Mouse (Mus musculus) megakaryocyte-erythroid progenitor cell, adult 5-6 weeks (primary cell): ENCODE measurements around the gene Dus1l. TPM values are rescaled to one million over a fixed set of nuclear protein-coding genes. Genes with fewer than 3 reads are reported as not detected.

Experiments
- ATAC-seq: replicated peaks from 2 replicates; pipeline ENCODE4 v1.8.0; 2016; ENCODE audit warnings: mild to moderate bottlenecking, inconsistent platforms; ENCODE audit not compliant: severe bottlenecking, poor library complexity, low FRiP score, low TSS enrichment
- total RNA-seq, 2 experiments: library from RNA; stranded (forward) in 1 of 2; stranded (reverse) in 1 of 2; fragments of 200-1000, 215-1000 nt in 1 of 2; fragments of >200 nt in 1 of 2; fragmentation: Nextera tagmentation in 1 of 2; gene quantifications; 2 replicates each; pipeline ENCODE4 v1.2.3; 2014 to 2017

The Dus1l gene
- total RNA-seq (2014; fragmentation: Nextera tagmentation) (150 TPM in 2 replicates), total RNA-seq (2017) (68.4 and 87.6 TPM in 2 replicates)

DNA sequence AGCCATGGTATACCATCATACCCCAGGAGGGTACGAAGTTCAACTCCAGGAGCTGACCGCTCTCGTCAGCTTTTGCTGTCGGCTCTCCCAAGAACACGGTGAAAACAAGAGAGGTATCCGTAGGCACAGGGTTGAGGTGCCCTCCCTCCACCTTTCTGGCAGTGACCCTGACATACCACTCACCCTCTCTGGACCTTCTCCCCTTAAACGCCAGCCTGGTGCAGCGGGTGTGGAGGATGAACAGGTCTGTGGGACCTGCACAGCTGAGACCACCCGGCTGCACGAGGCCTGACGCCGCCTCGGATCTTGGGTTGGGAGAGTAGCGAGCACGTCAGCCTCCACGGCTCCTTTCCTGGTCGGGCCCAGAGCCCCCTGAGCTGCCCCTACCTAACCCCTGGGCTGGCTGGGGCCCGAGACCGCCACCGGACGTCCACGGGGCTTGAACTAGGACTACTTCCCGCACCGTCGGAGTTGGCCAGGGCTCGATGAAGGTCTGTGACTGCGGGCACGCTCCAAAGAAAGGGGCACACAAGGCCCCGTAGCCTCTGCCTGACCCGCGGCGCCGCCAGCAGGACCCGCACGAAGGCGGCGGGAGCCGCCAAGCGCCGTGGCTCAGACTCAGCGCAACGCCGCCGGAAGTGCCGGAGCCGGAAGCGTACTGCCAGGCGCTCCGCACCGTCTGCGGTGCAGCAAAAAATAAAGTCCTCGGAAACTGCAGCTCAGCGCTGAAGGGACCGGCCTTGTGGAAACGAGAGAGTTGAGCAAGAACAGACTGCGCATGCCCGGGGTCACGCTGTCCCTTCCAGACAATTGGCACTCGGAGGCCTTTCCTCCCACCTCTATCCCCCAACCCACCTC lies at the start of gene Dus1l:
Dus1l (minus strand) TSS at position 648 of the 858 bp plus-strand sequence.
- peak; percentile 73 for ATAC-seq

DNA sequence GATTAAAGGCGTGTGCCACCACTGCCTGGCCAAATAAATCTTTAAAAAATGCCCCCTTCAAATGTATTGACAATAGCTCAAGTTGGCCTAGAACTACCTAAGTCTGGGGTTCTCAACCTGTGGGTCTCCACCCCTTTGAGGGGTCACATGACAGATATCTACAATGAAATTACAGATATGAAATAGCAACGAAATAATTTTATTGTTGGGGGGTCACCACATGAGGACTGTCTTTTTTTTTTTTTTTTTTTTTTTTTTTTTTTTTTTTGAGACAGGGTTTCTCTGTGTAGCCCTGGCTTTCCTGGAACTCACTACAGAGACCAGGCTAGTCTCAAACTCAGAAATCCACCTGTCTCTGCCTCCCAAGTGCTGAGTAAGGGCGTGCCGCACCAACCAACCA lies 48.1 kb upstream of the Dus1l start:
- ATAC-seq = no peak

DNA sequence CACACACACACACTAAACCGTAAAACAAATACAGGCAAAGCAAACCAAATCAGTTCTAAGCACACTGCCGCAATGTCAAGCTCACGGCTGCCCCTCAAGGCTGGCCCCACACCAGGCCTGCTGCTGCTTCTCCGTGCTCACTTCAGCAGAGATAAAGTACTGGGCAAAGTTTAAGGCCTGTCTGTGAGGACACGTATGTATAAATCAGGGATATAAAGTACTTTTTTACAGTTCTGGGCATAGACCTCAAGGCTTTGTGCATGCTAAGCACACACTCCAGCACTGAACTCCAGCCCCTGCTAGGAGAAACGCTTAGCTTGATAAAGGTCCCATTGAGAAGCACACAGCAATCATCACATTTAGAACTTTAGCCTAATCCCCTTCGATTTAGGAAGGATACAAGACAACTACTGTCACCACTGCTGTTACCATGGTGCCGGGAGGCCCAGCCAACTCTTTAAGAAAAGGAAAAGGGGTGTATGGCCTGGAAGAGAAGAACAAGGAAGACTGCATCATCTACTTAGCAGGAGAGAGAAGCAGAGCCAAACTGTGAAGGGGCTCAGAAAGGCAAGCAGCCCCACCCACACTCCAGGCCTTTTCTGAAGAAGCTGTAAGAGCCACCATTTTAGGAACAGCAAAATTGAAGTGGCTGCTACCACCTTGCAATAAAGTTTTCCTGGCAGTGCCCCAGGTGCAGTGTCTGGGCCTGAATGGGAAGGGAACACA lies 37.5 kb upstream of the Dus1l start:
- ATAC-seq = no peak

DNA sequence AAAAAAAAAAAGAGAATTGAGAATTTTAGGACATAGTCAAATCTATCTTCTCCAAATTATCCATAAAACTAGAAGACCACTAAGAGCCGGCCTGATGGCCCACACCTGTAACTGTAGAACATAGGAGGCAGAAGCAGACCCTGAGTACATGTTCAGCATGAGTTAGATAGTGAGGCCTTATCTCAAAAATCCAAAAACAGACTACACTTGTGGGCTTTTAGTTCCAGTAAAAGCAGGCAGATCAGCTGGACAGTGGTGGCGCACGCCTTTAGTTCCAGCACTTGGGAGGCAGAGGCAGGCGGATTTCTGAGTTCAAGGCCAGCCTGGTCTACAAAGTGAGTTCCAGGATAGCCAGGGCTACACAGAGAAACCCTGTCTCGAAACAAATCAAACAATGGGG lies 36.8 kb upstream of the Dus1l start:
- ATAC-seq = peak; percentile 50; the same call in 1 of the 2 replicates

DNA sequence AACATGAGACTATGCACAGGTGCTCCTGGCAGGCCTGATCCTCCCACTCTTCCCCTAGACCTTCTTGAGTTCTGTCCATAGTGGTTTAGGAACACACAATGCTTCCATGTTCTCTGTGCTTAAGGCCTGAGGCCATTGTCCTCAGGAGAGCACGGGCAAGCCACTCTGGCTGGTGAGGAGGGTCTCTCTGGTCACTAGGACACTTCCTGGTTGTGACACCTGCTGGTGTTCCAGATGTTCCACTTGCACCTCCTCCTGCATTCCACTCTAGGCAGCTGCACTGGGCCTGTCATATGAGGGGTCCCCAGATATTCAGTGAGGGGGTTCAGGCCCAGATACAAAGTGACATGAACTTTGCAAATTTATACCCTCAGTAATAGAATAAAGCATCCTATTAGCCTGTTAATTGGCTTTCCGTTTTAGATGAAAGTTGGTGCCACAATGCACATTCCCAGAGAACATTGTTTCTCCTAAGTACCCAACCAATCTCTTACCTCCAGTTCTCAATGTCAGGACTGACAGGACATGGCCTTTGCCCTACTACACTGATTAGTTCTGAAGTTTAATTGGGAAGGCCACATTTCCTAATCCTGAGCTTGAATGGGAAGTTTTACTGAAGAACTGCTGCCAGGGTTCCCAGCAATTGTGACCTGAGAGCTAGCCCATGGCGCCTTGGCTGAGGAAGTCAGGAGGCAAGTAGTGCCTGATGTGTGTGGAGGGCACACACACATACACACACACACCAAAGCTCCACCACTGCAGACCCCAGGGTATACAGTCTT lies 35.6 kb upstream of the Dus1l start:
- no peak for ATAC-seq

DNA sequence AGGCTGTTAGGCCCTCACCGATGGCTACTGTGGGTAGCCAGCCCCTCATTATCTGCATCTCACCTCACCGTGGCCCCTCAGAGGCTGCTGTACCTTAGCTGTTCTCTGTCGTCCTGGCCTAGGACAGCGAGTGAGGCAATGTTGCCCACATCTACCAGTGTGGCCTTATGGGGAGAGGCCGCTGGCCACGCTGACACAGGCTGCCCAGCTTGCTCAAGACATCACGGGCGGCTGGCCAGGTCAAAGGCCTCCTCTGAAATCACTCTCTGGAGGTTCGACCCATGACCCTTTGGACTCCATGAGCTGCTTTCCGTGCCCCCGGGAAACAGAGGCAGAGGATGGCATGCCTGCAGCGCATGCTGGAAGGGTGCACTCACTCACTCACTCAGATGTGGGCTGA lies 34.5 kb upstream of the Dus1l start:
- no peak for ATAC-seq

DNA sequence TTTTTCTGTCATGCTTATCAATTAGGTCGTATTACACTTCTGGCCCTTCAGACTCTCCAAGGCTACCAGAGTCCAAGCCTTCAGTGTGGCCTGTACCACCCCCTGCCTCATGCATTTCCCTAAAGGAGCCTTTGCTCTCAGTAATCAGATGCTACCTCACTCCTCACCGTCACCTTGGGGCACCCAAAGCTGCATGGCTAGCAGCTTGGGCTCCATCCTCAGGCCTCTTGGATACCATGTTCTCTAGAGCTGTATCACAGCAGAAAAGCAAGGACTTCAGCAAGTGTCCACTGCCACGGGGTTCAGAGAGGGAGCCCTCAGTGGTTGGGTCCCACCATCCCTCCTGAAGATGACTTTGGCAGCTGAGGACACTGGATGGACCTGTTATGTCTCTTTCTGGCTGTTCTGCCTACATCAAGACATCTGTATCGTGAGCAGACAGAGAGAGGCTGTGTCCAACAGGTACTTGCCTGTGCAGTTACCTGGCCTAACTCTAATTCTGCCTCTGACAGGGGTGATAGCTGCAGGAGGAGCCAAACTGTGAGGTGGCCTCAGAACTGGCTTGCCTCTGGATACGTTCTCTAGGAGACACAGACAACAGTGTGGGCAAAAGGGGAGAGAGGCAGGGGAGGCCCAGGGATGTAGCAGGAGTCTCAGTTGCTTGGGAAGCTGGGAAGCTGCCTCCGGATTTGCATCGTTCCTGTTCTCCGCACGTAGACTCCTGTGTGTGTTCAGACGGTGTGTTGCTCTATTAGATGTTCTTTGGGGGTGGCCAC lies 33.7 kb upstream of the Dus1l start:
- no peak for ATAC-seq

DNA sequence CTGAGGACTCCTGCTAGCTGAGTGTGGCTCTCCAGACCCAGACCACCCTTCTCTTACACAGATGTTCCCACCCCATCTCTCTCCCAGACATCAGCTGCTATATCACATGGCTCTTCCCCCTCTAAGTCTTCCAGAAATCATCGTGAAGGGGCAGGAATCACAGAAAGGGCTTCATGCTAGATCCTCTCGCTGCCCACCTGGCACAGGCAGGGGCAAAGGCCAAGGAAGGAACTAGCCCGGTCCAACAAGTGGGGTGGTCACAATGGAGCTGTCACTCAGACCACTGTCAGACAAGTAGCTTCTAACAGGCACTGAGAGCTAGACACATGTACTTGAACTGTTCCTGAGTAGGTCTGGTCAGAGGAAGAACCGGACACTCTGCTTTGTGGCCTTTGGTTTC lies 32.2 kb upstream of the Dus1l start:
- ATAC-seq = no peak

DNA sequence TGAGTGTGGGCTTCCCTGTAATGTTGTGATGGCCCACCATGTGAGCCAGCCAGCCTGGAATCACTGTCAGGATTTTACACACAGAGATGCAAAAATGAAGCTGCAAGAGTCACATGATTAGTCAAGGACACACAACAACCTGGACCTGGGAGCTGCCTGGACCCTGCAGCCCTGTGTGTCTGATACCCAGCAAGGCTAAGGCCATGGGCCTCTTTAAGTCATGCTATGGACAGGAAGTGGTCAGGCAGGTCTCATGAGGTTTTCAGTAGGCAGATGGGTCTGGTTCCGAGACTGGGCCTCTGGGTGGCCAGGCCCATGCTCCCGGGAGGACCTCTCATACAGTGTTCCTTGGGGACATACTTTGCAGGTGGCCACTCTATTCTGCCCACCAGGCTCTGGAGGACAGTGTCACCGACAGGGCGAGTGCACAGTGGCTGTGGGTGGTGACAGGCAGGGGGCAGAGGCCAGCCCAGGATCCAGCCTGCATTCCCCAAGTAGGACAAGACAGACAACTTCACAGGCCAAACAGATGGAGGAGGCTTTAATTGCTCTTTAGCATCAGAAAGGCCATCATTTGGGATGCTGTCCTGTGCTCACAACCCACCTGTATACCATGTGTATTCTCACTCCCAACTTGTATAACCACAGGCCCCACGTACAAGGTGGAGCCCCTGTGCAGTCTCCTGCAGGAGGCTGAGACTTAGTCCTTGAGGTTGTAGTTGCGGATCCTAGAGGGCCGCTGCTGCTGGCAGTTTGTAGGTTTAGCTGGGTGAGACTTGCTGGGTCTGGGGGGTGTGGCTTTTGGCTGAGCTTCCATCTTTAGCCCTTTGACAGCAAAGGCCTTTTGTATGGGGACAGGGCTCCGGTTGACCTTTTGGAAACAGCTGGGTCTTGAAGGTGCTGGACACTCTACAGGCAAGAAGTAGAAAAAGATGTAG lies 30.1 kb upstream of the Dus1l start:
- no peak for ATAC-seq

DNA sequence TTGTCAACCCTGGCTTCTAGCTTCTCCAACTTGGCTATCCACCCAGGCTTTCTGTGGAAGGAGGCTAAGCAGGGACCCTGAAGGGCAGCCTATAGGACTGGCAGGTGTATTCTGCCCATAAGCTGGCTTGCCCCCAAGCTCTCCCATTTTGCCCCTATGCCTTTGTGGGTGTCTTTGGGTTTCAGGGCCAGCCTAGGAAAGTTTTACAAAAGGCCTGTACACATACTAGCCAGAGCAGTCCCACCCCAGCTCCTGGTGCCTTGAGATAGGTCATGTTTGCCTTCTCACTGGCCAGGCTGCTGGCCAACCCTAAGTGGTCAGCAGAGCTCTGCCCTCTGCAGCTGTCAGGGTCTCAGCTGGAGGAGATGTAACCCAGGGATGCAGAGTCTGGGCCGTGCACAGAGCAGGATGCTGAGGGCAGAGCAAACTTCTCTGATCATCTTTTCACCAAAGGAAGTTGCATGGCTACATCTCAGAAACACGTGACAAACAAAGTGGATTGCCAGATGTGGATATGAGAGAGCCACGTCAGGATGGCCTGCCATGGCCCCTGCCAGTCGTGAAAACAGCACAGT lies 29.2 kb upstream of the Dus1l start:
- ATAC-seq = no peak

DNA sequence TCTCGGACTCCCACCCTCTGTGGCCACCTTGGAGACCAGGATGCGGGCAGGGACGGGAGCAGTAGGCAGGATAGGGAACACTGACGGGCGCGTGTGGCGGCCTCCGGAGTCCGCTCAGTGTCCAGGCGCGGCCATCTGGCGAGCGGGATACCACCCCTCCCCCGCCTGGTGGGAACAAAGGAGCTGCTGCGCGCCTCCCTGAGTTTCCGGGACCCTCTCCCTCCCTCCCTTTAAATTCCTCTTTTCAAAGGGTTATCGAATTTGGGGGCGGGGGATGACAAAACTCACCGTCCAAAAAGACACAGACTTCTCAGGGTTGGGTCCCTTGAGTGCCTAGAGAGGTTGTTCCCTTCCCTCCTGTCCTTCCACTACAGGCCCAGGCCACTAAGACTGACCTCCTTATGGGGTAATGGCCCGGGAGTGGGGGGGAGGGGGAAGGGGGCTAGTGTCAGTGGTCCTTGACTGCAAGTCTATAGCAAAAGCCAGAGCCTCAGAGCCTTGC lies 28.6 kb upstream of the Dus1l start:
- no peak for ATAC-seq

DNA sequence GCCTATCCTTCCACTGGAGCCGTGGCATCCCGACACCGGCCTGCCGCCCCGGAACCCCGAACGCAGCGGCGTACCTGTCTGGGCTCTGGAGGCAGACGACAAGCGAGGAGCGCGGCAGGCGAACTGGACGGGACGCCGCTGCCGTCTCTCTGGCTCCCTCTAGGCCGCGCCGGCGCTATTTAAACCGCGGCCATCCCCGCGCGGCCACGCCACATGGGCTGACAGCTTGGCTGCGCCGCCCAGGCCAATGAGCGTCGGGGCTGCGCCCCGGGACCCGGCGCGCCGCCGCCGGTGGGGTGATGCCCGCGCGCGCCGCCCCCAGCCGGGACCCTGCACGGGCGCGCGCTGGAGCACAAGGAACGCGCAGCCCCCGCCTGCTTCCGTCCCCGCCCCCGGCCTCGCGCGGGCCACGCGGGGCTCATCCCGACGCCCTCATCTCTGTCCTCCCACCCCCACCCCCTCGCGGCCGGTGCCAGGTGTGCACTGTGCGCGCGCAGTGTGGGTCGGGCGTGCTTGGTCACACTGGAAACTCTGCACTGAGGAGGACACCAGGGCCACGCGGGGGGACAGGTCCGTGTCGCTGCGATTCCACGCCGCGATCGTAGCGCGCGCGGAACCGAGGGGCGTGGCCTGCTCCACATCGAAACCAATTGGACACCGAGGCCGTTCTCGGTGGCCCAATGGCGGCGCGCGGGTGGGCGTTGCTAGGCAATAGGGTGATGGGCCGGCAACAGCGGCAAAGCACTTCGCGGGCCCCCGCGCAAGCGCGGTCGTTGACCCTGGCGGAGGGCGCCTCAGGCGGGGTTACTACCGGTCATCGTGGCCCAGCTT lies 28.0 kb upstream of the Dus1l start, which contains the start of gene Fasn:
Fasn (minus strand) TSS at position 592 of the 831 bp plus-strand sequence.
- peak; percentile 74 for ATAC-seq

DNA sequence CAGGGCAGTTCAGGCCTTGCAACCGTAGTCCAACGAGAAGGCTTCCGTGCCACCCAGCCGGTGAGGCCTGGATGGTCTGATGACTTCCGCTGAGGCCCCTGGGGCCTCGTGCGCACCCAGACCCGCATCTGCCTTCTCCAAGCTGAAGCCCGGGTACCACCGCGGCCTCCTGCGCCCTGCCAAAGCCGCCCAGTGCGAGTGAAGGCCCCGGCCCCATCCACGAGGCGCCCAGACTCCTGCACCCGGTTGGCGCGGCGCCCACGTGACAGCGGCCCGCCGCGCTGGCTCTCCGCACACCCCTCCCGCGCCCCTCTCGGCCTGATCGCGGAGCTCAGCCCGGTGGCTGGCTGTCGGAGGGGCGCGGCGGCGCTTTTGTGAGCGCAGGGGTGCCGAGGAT lies 27.3 kb upstream of the Dus1l start:
- peak; percentile 10 for ATAC-seq

DNA sequence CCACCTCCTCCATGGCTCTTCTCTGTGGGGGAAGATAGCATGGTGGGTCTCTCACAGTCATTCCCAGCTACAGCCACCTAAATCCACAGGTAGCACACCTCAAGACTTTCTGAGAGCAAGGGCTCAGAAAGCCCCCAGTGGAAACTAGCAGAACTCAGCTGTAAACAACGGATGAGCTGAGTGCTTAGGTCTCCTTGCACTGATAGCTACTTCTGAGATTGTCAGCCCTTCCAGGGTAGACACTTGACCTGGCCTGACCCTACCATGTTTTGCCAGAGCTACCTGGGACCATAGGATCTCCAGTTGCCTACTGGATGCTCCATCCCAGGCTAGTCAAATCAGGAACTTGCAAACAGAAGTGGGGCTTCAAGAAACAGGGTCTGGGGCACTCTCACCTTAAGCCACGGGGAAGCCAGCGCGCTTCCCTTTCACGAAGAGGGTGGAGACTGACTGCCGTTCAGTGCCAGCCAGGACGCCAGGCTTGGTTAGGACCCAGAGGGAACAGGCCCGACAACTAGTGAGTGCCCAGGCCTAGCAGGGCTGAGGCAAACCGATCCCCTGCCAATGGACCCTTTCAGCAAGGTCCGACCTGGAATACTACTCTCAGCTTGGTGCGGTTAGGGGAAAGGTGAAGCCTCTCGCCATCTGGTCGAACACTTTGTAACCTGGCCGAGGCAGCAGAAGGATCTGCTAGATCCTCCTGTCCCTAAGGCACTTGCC lies 26.8 kb upstream of the Dus1l start:
- ATAC-seq = no peak

DNA sequence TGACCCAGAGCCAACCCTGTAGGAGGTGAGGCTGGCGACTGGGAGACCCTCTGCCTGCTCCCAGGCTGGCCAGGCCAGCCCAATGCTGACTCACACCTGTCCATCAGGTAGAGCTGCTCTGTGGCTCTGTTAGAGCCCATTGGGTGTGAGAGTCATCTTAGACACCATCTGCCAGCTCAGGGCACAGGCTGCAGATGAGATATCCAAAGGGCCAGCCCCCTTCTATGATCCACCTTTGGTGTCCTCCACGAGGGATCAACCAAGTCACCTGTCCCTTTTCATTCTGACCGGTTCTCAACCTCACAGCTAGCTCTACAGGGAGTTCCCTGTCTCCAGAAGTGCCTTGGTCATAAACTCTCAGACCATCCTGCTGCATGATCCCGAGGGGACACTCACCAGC lies 26.1 kb upstream of the Dus1l start:
- ATAC-seq = no peak
